Mouse (Mus musculus) cerebellum, adult (tissue): Measurements from ENCODE around the gene Dntt.

Source experiments
- ATAC-seq: cut with Nextera tagmentation; 2 replicates; pipeline ENCODE4 v1.9.2; 2017; ENCODE audit warnings: mild to moderate bottlenecking, moderate library complexity, mixed read lengths; ENCODE audit not compliant: insufficient number of reproducible peaks, low FRiP score, low TSS enrichment

The Dntt gene

DNA sequence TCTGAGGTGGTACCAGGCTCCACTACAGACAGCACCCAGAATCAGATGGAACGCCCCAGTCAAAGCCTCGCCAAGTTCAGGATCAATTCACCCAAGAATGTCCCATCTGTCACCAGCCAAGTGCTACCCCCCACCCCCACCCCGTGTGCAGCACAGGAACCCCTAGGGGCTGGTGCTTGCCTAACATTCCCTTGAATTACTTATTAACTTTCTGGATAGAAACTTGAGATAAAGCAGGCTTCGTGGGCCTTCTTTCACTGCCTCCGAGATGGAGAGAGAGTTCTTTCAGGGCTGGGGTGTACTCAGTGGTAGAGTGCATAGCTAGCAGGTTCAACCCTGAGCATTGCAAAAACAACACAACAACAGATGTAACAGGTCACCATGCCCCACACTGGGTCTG lies 23.2 kb downstream of the Dntt start:
- ATAC-seq = no peak

DNA sequence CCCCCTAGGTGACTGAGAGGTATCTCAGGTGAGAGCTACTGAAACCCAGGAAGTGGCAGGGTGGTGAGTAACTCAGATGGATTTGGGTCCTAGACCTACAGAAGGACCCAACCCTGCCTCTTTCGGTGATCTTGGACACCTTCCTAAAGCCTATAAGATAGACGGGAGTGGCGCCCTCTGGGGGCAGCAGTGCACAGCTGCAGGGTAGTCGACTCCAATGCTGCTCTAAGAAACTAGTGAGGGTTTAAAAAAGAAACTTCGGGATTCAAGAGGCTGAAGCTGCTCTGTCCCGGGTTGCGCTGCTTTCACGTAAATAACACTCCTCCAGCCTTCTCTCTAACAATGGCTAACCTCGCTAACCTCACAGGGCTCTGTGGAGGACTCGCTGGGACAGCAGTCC lies 24.5 kb downstream of the Dntt start:
- ATAC-seq = no peak

DNA sequence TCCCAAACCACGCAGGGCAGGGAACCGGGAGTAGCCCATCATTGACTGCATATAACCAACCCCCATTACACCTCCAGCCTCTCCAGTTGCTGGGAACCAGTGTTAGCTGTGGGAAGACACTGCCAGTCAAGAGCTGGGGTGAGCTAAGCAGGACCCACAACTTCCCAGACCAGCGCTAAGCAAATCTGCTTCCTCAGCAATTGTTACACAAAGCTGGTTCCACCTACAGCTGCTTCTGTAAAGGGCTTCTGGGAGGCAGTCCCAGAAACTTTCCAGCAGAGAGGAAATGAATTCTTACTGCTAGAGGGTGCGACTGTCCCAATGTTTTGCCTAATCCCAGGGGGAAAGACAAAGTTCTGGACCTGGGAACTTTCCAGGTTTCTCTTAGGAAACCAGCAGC lies 25.6 kb downstream of the Dntt start:
- no peak for ATAC-seq

DNA sequence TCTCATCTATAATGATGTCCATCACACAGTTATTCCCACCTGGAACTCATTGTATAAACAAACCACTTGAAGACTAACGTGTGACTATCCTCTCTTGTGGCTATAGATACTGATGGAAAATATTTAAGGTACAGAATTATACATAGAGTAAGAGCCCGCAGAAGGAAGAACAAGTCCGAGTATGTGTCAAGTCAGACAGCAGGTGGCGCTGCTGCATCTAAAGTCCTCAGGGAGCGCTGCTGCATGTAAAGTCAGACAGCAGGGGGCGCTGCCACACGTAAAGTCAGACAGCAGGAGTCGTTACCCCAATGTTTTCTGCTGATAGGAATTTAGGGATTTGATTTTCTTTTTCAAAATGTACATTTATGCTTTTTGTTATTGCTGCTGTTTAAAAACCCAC lies 42.4 kb downstream of the Dntt start:
- no peak for ATAC-seq

DNA sequence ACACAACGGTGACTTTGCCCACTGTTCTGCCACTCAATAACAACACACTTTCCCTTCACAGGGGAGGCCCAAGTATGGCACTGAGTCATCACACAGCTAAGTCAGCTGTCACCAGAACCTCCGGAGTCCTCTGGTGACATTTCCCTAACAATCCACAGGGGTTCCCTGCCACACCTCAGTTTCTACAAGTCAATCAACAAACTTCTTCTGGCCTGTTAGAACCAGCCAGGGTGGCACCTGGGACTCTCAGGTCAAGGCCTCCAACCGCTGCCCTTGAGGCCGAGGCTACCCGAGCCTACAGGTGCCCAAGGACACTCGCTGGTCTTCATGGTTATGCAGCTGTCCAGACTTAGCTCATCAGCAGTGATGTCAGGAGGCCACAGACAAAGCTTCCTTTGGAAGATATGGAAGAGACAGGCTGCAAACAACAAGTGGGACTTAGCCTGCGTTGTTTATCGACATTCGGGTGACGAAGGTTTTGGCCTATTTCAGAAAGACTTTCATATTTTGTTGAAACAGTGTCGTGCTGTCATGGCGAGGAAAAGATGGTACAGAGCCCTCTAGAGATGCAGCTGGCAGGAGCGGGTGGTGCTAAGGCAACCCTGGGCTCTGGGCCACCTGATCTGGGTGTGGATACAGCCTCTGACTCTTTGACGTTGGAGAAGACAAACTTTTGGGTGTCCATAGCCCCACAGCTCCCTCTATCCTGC lies 44.8 kb downstream of the Dntt start:
- no peak for ATAC-seq

DNA sequence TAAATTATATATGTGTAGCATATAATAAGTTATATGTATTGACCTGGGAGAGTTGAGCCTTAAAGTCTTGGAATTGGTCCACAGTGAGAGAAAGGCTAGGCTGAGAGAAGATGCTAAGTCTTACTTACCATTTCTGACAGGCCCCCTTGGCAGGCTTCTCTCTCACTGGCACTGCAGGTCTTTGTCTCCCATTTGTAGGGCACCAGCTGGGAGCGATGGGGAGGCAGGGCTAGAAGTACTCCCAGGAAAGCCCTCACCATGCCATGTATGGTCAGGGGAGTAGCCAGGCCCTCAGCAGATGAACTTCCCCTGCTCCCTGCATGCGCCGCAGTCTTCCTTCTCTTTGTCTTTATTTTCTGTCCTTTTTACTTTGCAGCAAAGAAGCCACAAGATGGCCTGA lies 47.8 kb downstream of the Dntt start, which contains the start of gene Opalin:
TSS of gene Opalin (minus strand) at position 208 of the 400 bp plus-strand sequence.
- no peak for ATAC-seq

DNA sequence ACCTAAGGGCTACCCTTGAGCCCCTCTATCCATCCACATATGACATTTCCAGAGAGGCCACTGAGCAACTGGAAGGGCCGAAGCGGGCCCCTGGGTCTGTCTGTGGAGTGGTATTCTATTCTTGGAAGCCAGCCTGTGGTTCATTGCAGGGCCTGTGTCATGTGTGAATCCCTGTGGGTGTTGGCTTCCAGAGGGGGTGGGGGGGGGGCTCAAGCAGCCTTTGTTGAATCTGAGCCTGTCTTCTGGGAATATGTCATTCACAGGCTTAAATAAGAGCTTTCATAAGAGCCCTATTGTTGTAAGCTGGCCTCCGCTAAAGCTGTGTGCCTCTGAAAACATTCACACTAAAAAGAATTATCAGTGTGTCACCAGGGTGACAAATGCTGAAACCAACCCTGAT lies 52.5 kb downstream of the Dntt start:
- ATAC-seq = no peak

DNA sequence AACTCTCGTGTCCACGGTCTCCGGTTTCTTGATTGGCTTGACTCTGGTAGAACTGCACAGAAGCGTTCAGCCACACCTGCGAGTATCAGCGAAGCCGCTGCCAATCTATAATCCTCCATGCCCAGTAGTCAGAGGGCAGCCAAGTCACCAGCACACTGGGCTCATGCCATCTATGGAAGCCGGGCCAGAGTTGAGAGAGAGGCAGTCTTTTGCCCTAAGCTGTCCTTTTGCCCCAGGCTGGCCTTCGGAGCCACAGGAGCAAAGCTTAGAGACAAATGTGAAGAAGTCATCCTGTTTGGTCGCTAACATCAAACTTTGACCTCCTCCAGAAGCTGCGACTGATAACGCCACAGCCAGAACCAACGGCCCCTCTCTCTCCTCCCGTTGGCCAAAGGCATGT lies 54.6 kb downstream of the Dntt start:
- ATAC-seq = no peak

DNA sequence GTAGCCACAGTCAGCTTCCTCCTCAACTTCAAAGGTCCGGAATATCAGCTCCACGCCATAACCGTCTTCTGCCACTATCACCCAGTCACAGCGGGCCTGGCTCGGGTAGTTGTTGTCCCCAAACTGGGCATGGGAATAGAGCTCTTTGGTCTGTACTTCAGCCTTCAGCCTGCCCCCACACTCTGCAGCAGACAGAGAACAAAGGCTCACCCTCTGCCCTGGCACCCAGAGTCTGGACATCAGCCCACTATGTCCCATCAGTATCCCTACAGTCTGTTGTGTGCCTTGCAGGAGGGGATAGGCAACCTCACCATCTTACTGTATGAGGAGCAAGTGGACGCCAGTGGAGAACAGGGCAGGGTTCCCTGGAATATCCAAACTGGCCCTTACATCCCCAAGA lies 57.2 kb downstream of the Dntt start:
- peak; percentile 26; the same call in 1 of the 2 replicates for ATAC-seq

DNA sequence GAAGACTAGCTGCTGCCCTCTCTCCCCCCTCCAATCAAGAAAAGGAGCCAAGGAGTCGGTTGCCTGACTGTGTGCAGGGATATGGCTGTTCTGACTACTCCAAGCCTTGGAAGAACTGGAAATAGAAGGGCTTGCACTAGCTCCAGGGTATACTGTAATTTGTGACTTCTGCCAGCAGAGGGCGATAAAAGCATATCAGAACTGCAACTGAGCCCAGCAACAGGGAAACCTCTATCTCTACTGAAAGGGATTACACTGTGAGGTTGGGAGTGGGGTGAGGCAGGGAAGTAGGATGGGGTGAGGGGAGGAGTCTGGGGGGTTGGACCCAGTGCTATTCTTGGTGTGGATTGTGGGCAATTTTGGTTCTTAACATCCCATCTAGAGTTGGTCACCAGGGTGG lies 57.6 kb downstream of the Dntt start:
- peak; percentile 71 for ATAC-seq

DNA sequence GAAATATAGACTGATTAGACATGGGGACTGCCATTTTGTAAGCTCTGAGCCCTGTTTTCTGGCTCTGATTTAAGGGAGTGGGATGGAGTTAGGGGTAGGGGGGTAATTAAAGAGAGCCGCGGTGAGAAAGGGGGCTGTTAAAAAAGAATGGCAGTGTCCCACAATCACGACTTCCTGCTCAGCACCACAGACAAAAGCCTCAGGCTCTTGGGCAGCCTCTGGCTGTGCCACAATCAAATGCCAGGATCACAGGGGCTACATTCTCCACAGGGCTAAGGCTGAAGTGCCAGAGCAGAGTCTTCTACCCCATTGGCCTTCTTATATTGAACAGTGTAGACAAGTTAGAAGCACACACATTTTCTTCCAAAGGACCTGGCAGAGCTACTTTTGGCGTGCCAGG lies 58.8 kb downstream of the Dntt start:
- ATAC-seq = no peak

DNA sequence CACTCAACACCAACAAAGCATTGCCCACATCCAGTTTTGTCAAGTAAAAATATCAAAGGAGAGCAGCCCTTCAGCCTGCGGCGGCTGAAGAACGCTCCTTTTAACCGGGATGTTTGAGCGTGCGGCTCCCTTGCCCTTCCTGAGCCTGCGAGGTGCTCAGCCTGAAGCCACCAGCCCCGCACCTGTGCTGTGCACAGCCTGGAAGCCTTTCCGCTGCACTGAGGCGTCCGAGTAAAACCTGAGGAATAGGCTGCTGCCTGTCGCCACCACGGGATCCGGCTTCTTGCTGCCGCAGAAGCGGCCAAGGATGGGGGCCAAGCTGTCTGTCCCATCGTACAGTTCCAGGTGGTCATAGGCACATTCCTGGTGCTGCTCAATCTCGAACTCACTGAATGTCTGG lies 59.4 kb downstream of the Dntt start:
- ATAC-seq = no peak

DNA sequence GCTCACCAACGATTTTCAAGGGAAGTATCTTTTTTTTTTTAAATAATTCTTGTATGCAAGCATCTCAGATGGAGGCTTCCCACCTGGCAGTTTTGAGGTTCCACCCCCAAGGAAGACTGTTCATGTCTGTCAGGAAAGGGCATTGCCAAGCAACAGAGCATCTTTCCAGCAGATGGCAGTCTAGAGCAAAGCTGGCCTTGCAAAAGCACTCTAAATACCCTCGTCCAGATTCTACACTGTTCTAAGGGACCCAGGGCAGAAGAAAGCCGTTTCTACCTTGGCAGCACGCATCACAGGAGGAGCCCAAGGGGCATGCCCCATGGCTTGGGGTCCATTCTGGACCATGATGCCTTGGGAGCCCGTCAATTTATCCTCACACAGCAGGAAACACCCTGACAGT lies 60.8 kb downstream of the Dntt start:
- 0 out of 2 replicates have a peak, but pooled peaks have one; percentile 43 for ATAC-seq

DNA sequence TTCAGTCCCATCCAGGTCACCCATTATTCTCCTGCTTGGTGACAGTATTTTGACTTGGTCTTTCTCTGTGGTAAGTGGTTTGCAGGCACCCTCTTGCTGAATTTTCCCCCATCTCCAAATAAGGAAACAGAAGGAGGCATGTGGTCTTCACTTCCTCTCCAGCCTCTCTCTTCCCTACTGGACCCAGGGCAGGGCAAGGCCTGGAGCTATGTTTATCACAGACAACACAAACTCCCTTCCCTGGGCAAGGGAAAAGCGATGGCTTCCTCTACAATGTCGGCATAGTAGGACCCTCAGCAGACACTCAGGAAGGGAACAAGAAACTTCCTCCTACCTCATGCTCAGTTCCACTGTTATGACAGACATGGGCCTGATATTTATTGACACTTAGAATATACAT lies 62.8 kb downstream of the Dntt start:
- ATAC-seq = no peak

DNA sequence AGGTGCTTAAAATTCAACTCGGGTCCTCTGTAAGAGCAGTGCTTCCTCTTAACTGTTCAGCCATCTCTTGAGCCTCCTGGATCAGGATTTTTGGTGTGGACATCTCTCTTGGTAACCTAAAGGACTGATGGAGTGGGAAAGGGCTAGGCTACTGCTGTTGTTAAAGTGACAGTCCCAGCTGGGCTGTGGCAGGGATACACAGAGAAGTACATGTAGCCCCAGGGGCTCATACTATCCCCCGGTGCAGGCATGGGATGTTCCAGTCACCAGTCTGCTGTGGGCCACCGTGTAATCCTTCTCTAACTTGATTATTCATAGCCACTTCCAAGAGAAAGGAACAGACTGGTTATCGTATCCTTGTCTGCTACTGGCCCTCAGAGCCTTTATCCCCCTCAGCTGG lies 68.0 kb downstream of the Dntt start:
- no peak for ATAC-seq

DNA sequence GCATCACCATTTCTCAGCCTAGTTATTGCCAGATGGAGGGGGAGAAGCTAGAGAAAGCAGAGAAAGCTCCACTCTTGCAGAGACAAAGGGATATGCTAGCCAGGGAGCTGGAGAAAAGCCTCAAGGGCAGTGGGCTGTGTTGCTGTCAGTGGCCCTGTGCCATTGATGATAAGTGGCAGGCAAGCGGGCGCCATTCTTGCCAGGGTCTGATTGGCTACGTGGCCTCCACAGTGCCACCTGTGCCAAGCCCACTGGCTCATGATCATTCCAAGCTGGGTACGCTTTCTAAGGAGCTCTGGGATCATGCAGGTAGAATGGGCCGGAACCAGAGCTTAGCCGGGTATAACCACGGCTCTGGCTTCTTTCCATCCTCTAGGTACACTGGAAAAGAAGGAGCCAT lies 71.8 kb downstream of the Dntt start:
- peak; percentile 45 for ATAC-seq

DNA sequence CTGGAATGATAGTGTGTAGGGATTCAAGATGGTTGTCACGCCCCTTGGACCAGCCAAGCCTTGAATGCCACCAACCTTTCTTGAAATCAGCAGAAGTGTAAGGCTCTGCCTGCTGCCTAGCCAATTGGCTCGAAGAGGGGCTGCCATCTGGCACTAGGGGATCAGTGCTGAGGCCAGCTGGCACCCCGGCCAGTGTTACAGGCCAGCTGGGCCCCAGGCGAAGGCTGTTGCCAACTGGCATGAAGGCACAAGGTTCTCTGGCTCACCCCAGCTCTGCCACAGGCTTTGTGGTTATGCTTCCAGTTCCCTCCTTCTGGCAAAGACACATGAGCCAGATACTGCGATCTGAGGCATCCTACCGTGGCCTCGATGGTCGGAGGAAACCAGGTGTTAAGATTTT lies 72.3 kb downstream of the Dntt start:
- peak; percentile 92 for ATAC-seq

DNA sequence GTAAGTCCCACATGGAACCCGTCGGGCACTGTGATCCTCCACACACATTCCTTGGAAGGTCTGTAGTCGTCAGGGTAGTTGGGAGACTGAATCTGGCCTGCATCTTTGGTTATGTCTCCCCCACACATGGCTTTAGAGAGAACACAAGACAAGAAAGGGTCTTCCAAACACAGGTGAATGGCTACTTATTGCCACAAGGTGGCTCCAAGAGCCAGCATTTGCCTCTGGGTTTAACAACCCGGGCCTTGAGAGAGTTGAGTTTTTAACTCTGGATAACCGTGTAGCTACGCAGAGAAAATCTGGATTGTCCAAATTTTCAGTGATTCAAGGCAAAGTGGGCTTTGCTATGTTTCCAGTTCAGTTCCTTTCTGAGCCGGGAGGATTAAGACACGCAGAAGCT lies 75.8 kb downstream of the Dntt start:
- no peak for ATAC-seq

DNA sequence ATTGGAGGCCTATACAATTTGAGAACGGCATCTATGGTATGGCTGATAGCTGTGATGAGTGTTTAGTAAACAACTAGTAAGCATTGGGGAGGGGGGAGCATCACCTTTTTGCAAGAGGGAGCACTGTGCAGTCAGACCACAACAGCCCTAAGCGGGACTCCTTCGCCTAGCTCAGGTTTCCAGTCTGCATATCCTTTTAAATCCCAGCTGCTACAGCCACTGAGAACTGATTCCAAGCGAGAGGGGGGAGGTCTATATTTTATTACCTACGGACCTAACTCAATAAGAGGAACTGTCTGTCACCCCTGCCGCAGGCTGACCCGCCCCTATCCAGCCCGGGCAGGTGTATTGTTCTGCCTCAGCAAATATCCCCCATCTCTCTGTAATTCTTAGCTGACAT lies 78.5 kb downstream of the Dntt start:
- no peak for ATAC-seq

DNA sequence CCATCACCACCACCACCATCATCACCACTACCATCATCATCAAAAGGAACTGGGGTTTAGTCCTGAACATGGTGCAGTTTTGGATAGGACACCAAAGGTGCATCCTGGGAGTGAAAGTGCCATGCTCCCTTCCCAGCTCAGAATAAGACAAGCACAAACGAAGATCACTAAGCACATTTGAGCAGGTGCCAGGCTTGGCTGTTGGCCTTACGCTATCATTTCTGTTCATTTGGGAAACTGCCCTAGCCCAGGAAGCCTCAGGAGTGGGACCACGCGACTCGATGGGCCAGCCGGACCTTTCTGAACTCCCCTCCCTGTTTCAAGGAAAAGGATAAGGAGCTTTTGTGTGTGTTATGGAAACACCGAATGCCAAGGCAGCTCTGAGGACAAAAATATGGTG lies 79.6 kb downstream of the Dntt start:
- no peak for ATAC-seq
